Mouse (Mus musculus) kidney, adult 2 months (tissue): ENCODE measurements around the gene Tapt1.

Experiments used
- CTCF ChIP-seq: fragments of 200-500 bp; conservative IDR thresholded peaks from 2 replicates; pipeline ENCODE4 v1.5.1; 2011; ENCODE audit warnings: low read depth, mild to moderate bottlenecking, control low read depth, low read length, moderate library complexity, mixed read lengths; ENCODE audit not compliant: insufficient read depth, insufficient read length
- POLR2A ChIP-seq: fragments of 200-500 bp; IDR thresholded peaks from one replicate; pipeline ENCODE4 v1.6.1; 2011; ENCODE audit warnings: low read depth, low read length, control low read depth

- no peak for TF ChIP-seq CTCF
- TF ChIP-seq POLR2A = no peak
These were observed 78.7 kb downstream of the Tapt1 start for GRCm38 (mm10) chr5:44147732-44148131.
